Mouse (Mus musculus): ENCODE results near the gene Olfr736.

DNA sequence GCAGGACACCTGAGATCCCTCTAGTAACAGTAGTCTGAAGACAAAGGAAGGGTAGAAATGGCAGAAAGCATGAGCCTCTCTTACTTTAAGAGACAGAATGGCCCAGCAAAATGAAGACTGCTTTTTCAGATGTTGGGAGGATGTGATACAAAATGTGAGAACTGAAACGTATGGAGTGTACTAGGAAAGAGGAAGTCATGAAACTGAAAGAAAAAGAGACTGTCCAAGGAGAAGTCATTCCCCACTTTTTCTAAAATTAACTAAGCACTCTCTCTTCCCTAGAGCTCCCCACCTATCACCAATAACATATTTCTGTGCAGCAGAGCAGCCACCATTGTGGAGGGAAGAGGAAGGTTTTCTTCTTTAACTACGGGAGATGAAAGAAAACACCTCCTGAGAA is 23.4 kb upstream of the Olfr736 start, which contains the start of gene Tlr11:
- no peak for TF ChIP-seq NELFE (IDR thresholded peaks at IDR 0.05; ENCODE audit: low read depth, low read length)
- TF ChIP-seq ZC3H11A (IDR thresholded peaks at IDR 0.05; ENCODE audit: low read depth, low read length) = no peak
- no peak for TF ChIP-seq EP300 (IDR thresholded peaks at IDR 0.05; ENCODE audit: low read depth in 1 of 2, low read length in 2 of 2)
- no peak for TF ChIP-seq GATA1 (IDR thresholded peaks at IDR 0.05; ENCODE audit: low read depth, low read length)
- TF ChIP-seq E2F4 (IDR thresholded peaks at IDR 0.05; ENCODE audit: borderline replicate concordance, low read depth, low read length) = no peak

Measured in MEL (cell line).